Mouse (Mus musculus) brown adipose tissue, adult 24 weeks (tissue): ENCODE measurements at regions not wholly inside any gene's neighbourhood (a gene's known extent, or its start where the extent isn't known, plus 50 kb on each side); places are given as distances from the start of the nearest gene placed in this dataset.

Source experiments
- H3K27ac ChIP-seq: fragments of 200-500 bp; replicated peaks from 2 replicates; pipeline ENCODE4 v1.5.1; 2012; ENCODE audit warnings: low read depth, mild to moderate bottlenecking, low read length
- H3K4me1 ChIP-seq: fragments of 200-500 bp; 2 replicates; pipeline ENCODE4 v1.6.1; 2012; ENCODE audit warnings: low read length, mixed read lengths; ENCODE audit not compliant: control insufficient read depth, insufficient read depth, insufficient read length
- H3K4me3 ChIP-seq: fragments of 200-500 bp; 2 replicates; pipeline ENCODE4 v1.5.1; 2012; ENCODE audit warnings: low read depth, mild to moderate bottlenecking, low read length, moderate library complexity; ENCODE audit not compliant: insufficient read depth

GRCm38 (mm10) chr10:117531798-117532747 is 97.2 kb upstream of the Cpm start:
- H3K4me1 ChIP-seq, result no peaks in the 10 kb centered on the region
- H3K27ac ChIP-seq, result no peak overlapping the region
- no peak overlapping the region for H3K4me3 ChIP-seq

GRCm38 (mm10) chr10:117530859-117531602 is 98.3 kb upstream of the Cpm start:
- no peak overlapping the region for H3K27ac ChIP-seq
- no peak overlapping the region for H3K4me3 ChIP-seq
- no peaks in the 10 kb centered on the region for H3K4me1 ChIP-seq

GRCm38 (mm10) chr10:117530007-117530858 is 99.1 kb upstream of the Cpm start:
- H3K4me3 ChIP-seq, result no peak overlapping the region
- H3K4me1 ChIP-seq, result no peaks in the 10 kb centered on the region
- H3K27ac ChIP-seq, result no peak overlapping the region

- H3K27ac ChIP-seq, result no peak overlapping the region
- H3K4me3 ChIP-seq, result no peak overlapping the region
- H3K4me1 ChIP-seq, result no peaks in the 10 kb centered on the region
These were observed 99.9 kb upstream of the Cpm start for GRCm38 (mm10) chr10:117529269-117530006.

DNA sequence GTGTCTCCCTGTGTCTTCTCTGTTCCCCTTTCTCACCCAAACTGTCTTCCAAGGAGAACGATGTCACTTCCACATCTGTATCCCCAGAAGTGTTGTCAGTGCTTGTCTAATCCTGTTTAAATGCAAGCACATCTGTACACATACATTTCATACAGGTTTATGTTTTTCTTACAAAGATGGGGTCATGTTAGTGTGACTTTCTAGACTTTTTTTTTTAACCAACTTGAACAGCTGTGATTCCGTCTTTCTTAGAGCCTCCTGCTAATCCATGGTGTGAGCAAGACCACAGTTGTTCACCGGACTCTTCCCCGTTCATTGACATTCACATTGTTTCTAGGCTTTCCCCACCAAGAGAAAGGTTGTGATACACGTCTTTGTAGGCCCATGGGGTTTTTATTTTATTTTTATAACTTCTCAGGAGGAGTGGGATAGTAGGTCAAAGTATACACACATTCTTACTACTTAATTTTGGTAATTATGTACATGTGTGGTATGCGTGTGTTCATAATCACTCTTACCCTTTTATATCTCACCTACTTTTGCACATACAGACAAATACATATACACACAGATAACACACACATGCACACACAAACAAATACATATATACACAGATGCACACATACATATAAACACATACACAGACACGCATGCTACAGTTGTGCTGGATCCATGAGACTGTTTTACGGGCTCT is 100.6 kb upstream of the Cpm start:
- no peaks in the 10 kb centered on the region for H3K4me1 ChIP-seq
- H3K27ac ChIP-seq, result no peak overlapping the region
- H3K4me3 ChIP-seq, result no peak overlapping the region

DNA sequence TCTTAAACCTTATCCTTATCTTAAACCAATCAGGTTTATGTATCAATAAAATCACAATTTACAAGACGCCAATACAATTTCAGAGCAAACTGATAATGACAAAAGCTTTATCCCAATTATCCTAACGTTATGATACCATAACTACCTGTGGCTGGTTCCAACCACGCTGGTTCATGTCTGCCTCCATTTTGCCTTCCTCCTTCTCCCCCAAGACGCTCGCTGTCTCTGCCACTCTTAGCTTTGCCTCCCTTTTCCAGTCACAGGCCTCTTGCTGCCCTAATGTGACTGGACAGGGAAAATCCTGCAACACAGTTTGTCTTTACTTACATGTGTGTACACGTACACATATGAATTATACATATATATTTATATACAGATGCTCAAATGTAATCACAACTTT is 101.3 kb upstream of the Cpm start:
- Histone ChIP-seq H3K4me3 (no peak overlapping the region), H3K4me1 (no peaks in the 10 kb centered on the region), H3K27ac (no peak overlapping the region)

GRCm38 (mm10) chr10:117527243-117527642 is 102.1 kb upstream of the Cpm start:
- Histone ChIP-seq H3K27ac (no peak overlapping the region), H3K4me1 (no peaks in the 10 kb centered on the region)

DNA sequence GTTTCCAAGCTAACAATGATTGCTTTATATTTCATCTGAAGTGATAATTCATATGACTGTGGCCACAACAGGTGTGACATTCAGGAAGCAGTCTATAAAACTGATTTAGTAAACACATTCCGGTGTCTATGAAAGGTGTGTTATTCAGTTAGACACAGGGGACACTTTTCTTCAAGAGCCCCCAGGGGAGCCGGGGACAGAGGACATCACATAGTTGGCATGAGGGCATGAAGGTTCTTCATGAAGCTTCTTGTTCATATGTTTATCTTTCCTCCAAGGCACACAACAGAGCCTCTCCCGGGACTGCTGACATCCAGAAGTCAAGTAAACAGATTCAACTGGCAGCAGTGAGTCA is 102.5 kb upstream of the Cpm start:
- Histone ChIP-seq H3K27ac (no peak overlapping the region), H3K4me3 (no peak overlapping the region), H3K4me1 (no peaks in the 10 kb centered on the region)

More at GRCm38 (mm10) chr10:117527243-117527642, 102.1 kb upstream of the Cpm start:
- no peak overlapping the region for H3K4me3 ChIP-seq

GRCm38 (mm10) chr10:117526008-117526833 is 103.1 kb upstream of the Cpm start:
- Histone ChIP-seq H3K4me3 (no peak overlapping the region), H3K27ac (no peak overlapping the region), H3K4me1 (no peaks in the 10 kb centered on the region)

GRCm38 (mm10) chr10:117525608-117526007 is 103.7 kb upstream of the Cpm start:
- Histone ChIP-seq H3K4me3 (no peak overlapping the region), H3K27ac (no peak overlapping the region), H3K4me1 (no peaks in the 10 kb centered on the region)

GRCm38 (mm10) chr10:117524926-117525565 is 104.3 kb upstream of the Cpm start:
- Histone ChIP-seq H3K4me3 (no peak overlapping the region), H3K27ac (no peak overlapping the region), H3K4me1 (no peaks in the 10 kb centered on the region)

DNA sequence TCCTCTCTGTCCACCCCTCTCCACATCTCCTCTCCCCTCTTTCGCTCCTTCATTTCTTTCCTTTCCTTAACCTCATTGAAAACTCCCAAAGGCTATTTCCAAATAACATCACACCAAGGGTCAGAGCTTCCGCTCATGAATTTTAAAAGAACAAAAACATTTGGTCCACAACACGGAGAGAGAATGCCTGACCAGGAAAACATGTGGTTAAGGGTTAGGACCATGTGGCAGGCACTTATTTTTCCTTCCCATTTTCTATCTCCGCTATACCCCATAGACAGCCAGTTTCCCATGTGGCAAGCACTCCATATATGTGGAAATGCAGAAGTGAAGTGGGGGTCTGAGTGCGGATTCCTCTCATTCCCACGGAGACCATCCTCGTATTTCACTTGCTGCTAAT is 105.2 kb upstream of the Cpm start:
- Histone ChIP-seq H3K4me3 (no peak overlapping the region), H3K4me1 (no peaks in the 10 kb centered on the region), H3K27ac (no peak overlapping the region)
